In the genomic region with DNA sequence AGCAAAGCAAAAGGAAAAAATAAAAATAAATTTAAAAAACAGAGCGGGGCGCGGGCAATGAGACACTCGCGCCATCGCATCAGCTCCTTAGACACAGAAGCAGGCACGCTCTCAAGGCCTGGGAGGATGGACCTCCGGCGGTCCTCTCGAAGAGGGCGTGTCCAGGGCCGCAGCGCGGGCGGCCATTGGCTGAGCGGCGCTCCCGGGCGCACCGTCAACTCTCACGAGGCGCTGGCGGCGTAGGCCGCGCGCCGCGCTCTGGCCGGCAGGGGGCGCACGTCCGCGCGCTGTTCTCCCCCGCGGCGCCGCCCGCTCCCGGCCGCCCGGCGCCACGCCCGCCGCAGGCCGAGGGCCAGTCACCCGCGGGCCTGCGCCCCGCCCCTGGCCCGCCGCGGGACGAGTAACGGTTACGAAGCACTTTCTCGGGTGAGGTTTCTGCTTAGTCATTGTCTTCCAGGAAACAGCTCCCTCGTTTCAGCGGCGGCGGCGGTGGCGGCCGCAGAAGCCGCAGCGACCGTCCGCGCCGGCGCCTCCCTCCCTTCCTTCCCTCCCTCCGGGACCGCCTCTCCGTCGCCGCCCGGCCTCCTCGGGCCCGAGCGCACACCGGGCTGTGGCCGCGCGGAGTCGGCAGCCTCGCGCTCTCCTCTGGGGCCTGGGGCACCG, we compare ENCODE assay signal across 8 mouse cellular contexts. TPM values are rescaled to one million over a fixed set of nuclear protein-coding genes. Genes with fewer than 3 reads are reported as not detected.
DNase-seq lines count a peak whose midpoint lies in the region; ATAC-seq lines count a peak whose summit lies in the region.

A gene (plus strand): TSS at position 343 of the 663 bp plus-strand sequence.

- H3K4me3 ChIP-seq in hindbrain, embryonic 13.5 days = peak within 1 kb of the TSS; percentile 73

- H3K4me1 ChIP-seq in hindbrain, embryonic 13.5 days (replicated peaks) = peaks cover 26% of the 10 kb centered on the region

- WGBS in hindbrain, embryonic 13.5 days = under 1% methylated on average over 85 of the region's 90 CpGs

- H3K27ac ChIP-seq in hindbrain, embryonic 13.5 days = peak within 1 kb of the TSS; percentile 92

- peak within 1 kb of the TSS; percentile 91 for H3K9ac ChIP-seq in hindbrain, embryonic 13.5 days

- no peaks in the 10 kb centered on the region for H3K36me3 ChIP-seq in hindbrain, embryonic 13.5 days

- H3K9me3 ChIP-seq in hindbrain, embryonic 13.5 days = no peaks in the 10 kb centered on the region

- no peaks in the 10 kb centered on the region for H3K27me3 ChIP-seq in hindbrain, embryonic 13.5 days

- DNase-seq in NIH3T3 (ENCODE audit: low read depth) = peak; percentile 98
- peak; percentile 94 to 96 for DNase-seq in cerebellum, postnatal 10 days
- DNase-seq in frontal cortex, postnatal 14 days (ENCODE audit: low spot score in 2 of 2) = peak; percentile 84 to 89
- peak; percentile 79 to 88 for DNase-seq in layer of hippocampus, postnatal 25 days (ENCODE audit: extremely low spot score in 1 of 2, low spot score in 1 of 2)
- peak; percentile 94 for DNase-seq in lung, postnatal 25 days (ENCODE audit: low spot score)
- peak; percentile 97 for DNase-seq in retina, embryonic 14.5 days (ENCODE audit: low spot score)
- peak; percentile 94 for DNase-seq in thymus, postnatal 4 days

- peak; percentile 99 for ATAC-seq in hindbrain, embryonic 13.5 days (ENCODE audit: low FRiP score)

- H3K4me2 ChIP-seq in hindbrain, embryonic 13.5 days = peak within 1 kb of the TSS; percentile 68

RNA-seq across cellular contexts. Expression of the gene that starts here (rescaled TPM):
- 46.7 and 56.4 TPM in 2 replicates for polyA plus RNA-seq in hindbrain, embryonic 13.5 days (2015; fragmentation: Nextera tagmentation; extraction: Ambion mirVana)
- total RNA-seq in layer of hippocampus, postnatal 25 days (2021) = 10 to 100 TPM; 65.5 to 95.4 TPM

Comparison
In these comparisons a context has a peak if more than half of its experiments do, and no peak if none do; other contexts are left out.
1. Peak in every context shown above with its lines: DNase-seq, ATAC-seq, H3K4me3 ChIP-seq and H3K27ac ChIP-seq.